Mouse (Mus musculus) gastrocnemius, adult 18-20 months (tissue): Measurements from ENCODE around the gene Myl3. TPM values are rescaled to one million over a fixed set of nuclear protein-coding genes. Genes with fewer than 3 reads are reported as not detected.

Experiments used
- total RNA-seq, 2 experiments: library from RNA; stranded (reverse); gene quantifications; 2 replicates each; pipeline ENCODE4 v1.2.3; 2021

Myl3 gene
- total RNA-seq, 2 experiments from 2014 or later = 624 to 860 TPM

Other genes starting within 250 kb of the Myl3 start
- 10 to 100 TPM; 25.8 to 26.9 TPM for gene Setd2, start 209.3 kb upstream of the Myl3 start, total RNA-seq
- under 1 TPM; 0.84 to 0.97 TPM for gene Nradd, start 117.4 kb upstream of the Myl3 start, total RNA-seq
- 1 to 10 TPM; 3.6 to 3.7 TPM for gene Nbeal2, start 87.7 kb upstream of the Myl3 start, total RNA-seq
- gene Ccdc12, start 85.4 kb upstream of the Myl3 start, total RNA-seq = 10 to 100 TPM; 42.4 to 45.8 TPM
- 1 to 10 TPM in 1 of 2 experiments, under 1 TPM in 1; 0.82 to 1.1 TPM for gene Pth1r, start 5.3 kb downstream of the Myl3 start, total RNA-seq
- gene Prss42, start 56.3 kb downstream of the Myl3 start, total RNA-seq = not detected
- not detected for gene Prss44, start 72.1 kb downstream of the Myl3 start, total RNA-seq
- not detected for gene Prss43, start 84.8 kb downstream of the Myl3 start, total RNA-seq
- gene Prss45, start 92.7 kb downstream of the Myl3 start, total RNA-seq = not detected
- not detected for gene Prss46, start 102.6 kb downstream of the Myl3 start, total RNA-seq
- not detected for gene Prss50, start 116.1 kb downstream of the Myl3 start, total RNA-seq
- gene Als2cl, start 138.0 kb downstream of the Myl3 start, total RNA-seq = 1 to 10 TPM; 4.2 to 4.7 TPM
- 1 to 10 TPM in 1 of 2 experiments, under 1 TPM in 1; 0.91 to 1.0 TPM for gene Tmie, start 138.3 kb downstream of the Myl3 start, total RNA-seq
- 1 to 10 TPM; 1.2 TPM for gene Fam240a, start 175.0 kb downstream of the Myl3 start, total RNA-seq
- gene Tdgf1, start 204.3 kb downstream of the Myl3 start, total RNA-seq = not detected
- 100 to 1,000 TPM in 1 of 2 experiments, 10 to 100 TPM in 1; 82.8 to 112 TPM for gene Lrrc2, start 209.7 kb downstream of the Myl3 start, total RNA-seq
- gene Rtp3, start 248.7 kb downstream of the Myl3 start, total RNA-seq = 1 to 10 TPM in 1 of 2 experiments, under 1 TPM in 1; 0.94 to 2.4 TPM